Mouse (Mus musculus): ENCODE results near the gene March2. TPM values are rescaled to one million over a fixed set of nuclear protein-coding genes. Genes with fewer than 3 reads are reported as not detected.

Gene March2
- polyA plus RNA-seq (2014; fragmentation: Illumina TruSeq; extraction: RNeasy Lipid Tissue Mini Kit (QIAGEN cat#74804); ENCODE audit: low read depth, low replicate concordance): 86.5 TPM

GRCm38 (mm10) chr17:33718384-33718881 lies at the start of gene March2:
Gene March2, minus strand, starts transcription at chr17:33718670.

GRCm38 (mm10) chr17:33760255-33761165 lies 42.0 kb upstream of the March2 start, which contains the start of gene Rab11b:
Gene Rab11b, minus strand, starts transcription at chr17:33760530.

GRCm38 (mm10) chr17:33686760-33687159 lies 31.7 kb downstream of the March2 start, which contains the start of gene Hnrnpm:
Gene Hnrnpm, minus strand, starts transcription at chr17:33686860.

GRCm38 (mm10) chr17:33637516-33638276 lies 80.8 kb downstream of the March2 start, which contains the start of gene Pram1:
Gene Pram1, plus strand, starts transcription at chr17:33638056.

Other genes starting within 250 kb of the March2 start
- gene Adamts10, start 194.5 kb downstream of the March2 start, polyA plus RNA-seq (2014; fragmentation: Illumina TruSeq; extraction: RNeasy Lipid Tissue Mini Kit (QIAGEN cat#74804); ENCODE audit: low read depth, low replicate concordance): 36.4 TPM
- gene Myo1f, start 163.0 kb downstream of the March2 start, polyA plus RNA-seq (2014; fragmentation: Illumina TruSeq; extraction: RNeasy Lipid Tissue Mini Kit (QIAGEN cat#74804); ENCODE audit: low read depth, low replicate concordance): 7.1 TPM
- 39.7 TPM for gene Zfp414, start 89.6 kb downstream of the March2 start, polyA plus RNA-seq (2014; fragmentation: Illumina TruSeq; extraction: RNeasy Lipid Tissue Mini Kit (QIAGEN cat#74804); ENCODE audit: low read depth, low replicate concordance)
- gene Pram1, start 80.6 kb downstream of the March2 start, polyA plus RNA-seq (2014; fragmentation: Illumina TruSeq; extraction: RNeasy Lipid Tissue Mini Kit (QIAGEN cat#74804); ENCODE audit: low read depth, low replicate concordance): not detected
- gene Hnrnpm, start 31.8 kb downstream of the March2 start, polyA plus RNA-seq (2014; fragmentation: Illumina TruSeq; extraction: RNeasy Lipid Tissue Mini Kit (QIAGEN cat#74804); ENCODE audit: low read depth, low replicate concordance): 128 TPM
- gene Rab11b, start 41.9 kb upstream of the March2 start, polyA plus RNA-seq (2014; fragmentation: Illumina TruSeq; extraction: RNeasy Lipid Tissue Mini Kit (QIAGEN cat#74804); ENCODE audit: low read depth, low replicate concordance): 136 TPM
- gene Angptl4, start 63.2 kb upstream of the March2 start, polyA plus RNA-seq (2014; fragmentation: Illumina TruSeq; extraction: RNeasy Lipid Tissue Mini Kit (QIAGEN cat#74804); ENCODE audit: low read depth, low replicate concordance): 245 TPM
- 91.1 TPM for gene Kank3, start 91.8 kb upstream of the March2 start, polyA plus RNA-seq (2014; fragmentation: Illumina TruSeq; extraction: RNeasy Lipid Tissue Mini Kit (QIAGEN cat#74804); ENCODE audit: low read depth, low replicate concordance)
- 1,499 TPM for gene Rps28, start 105.9 kb upstream of the March2 start, polyA plus RNA-seq (2014; fragmentation: Illumina TruSeq; extraction: RNeasy Lipid Tissue Mini Kit (QIAGEN cat#74804); ENCODE audit: low read depth, low replicate concordance)
- gene Ndufa7, start 105.9 kb upstream of the March2 start, polyA plus RNA-seq (2014; fragmentation: Illumina TruSeq; extraction: RNeasy Lipid Tissue Mini Kit (QIAGEN cat#74804); ENCODE audit: low read depth, low replicate concordance): 425 TPM
- 72.7 TPM for gene Cd320, start 124.4 kb upstream of the March2 start, polyA plus RNA-seq (2014; fragmentation: Illumina TruSeq; extraction: RNeasy Lipid Tissue Mini Kit (QIAGEN cat#74804); ENCODE audit: low read depth, low replicate concordance)
- gene Gm7029, start 155.2 kb upstream of the March2 start, polyA plus RNA-seq (2014; fragmentation: Illumina TruSeq; extraction: RNeasy Lipid Tissue Mini Kit (QIAGEN cat#74804); ENCODE audit: low read depth, low replicate concordance): not detected
- gene Kifc1, start 172.0 kb upstream of the March2 start, polyA plus RNA-seq (2014; fragmentation: Illumina TruSeq; extraction: RNeasy Lipid Tissue Mini Kit (QIAGEN cat#74804); ENCODE audit: low read depth, low replicate concordance): 1.9 TPM
- gene Platr17, start 186.5 kb upstream of the March2 start, polyA plus RNA-seq (2014; fragmentation: Illumina TruSeq; extraction: RNeasy Lipid Tissue Mini Kit (QIAGEN cat#74804); ENCODE audit: low read depth, low replicate concordance): not detected
- gene Daxx, start 190.7 kb upstream of the March2 start, polyA plus RNA-seq (2014; fragmentation: Illumina TruSeq; extraction: RNeasy Lipid Tissue Mini Kit (QIAGEN cat#74804); ENCODE audit: low read depth, low replicate concordance): 29.2 TPM
- 147 TPM for gene Tapbp, start 197.2 kb upstream of the March2 start, polyA plus RNA-seq (2014; fragmentation: Illumina TruSeq; extraction: RNeasy Lipid Tissue Mini Kit (QIAGEN cat#74804); ENCODE audit: low read depth, low replicate concordance)
- gene Zbtb22, start 197.2 kb upstream of the March2 start, polyA plus RNA-seq (2014; fragmentation: Illumina TruSeq; extraction: RNeasy Lipid Tissue Mini Kit (QIAGEN cat#74804); ENCODE audit: low read depth, low replicate concordance): 25.1 TPM
- gene Rgl2, start 210.9 kb upstream of the March2 start, polyA plus RNA-seq (2014; fragmentation: Illumina TruSeq; extraction: RNeasy Lipid Tissue Mini Kit (QIAGEN cat#74804); ENCODE audit: low read depth, low replicate concordance): 66.6 TPM
- 70.9 TPM for gene Pfdn6, start 221.7 kb upstream of the March2 start, polyA plus RNA-seq (2014; fragmentation: Illumina TruSeq; extraction: RNeasy Lipid Tissue Mini Kit (QIAGEN cat#74804); ENCODE audit: low read depth, low replicate concordance)
- gene Wdr46, start 222.0 kb upstream of the March2 start, polyA plus RNA-seq (2014; fragmentation: Illumina TruSeq; extraction: RNeasy Lipid Tissue Mini Kit (QIAGEN cat#74804); ENCODE audit: low read depth, low replicate concordance): 14.0 TPM
- 5.6 TPM for gene B3galt4, start 232.8 kb upstream of the March2 start, polyA plus RNA-seq (2014; fragmentation: Illumina TruSeq; extraction: RNeasy Lipid Tissue Mini Kit (QIAGEN cat#74804); ENCODE audit: low read depth, low replicate concordance)
- 36.0 TPM for gene Vps52, start 237.1 kb upstream of the March2 start, polyA plus RNA-seq (2014; fragmentation: Illumina TruSeq; extraction: RNeasy Lipid Tissue Mini Kit (QIAGEN cat#74804); ENCODE audit: low read depth, low replicate concordance)
- 1,863 TPM for gene Rps18, start 237.3 kb upstream of the March2 start, polyA plus RNA-seq (2014; fragmentation: Illumina TruSeq; extraction: RNeasy Lipid Tissue Mini Kit (QIAGEN cat#74804); ENCODE audit: low read depth, low replicate concordance)